Mouse (Mus musculus): Measurements from ENCODE around the gene Tbl3.
A peak's percentile ranks its signal among the peaks of the same experiment; 100 is the strongest.

Gene Tbl3

DNA sequence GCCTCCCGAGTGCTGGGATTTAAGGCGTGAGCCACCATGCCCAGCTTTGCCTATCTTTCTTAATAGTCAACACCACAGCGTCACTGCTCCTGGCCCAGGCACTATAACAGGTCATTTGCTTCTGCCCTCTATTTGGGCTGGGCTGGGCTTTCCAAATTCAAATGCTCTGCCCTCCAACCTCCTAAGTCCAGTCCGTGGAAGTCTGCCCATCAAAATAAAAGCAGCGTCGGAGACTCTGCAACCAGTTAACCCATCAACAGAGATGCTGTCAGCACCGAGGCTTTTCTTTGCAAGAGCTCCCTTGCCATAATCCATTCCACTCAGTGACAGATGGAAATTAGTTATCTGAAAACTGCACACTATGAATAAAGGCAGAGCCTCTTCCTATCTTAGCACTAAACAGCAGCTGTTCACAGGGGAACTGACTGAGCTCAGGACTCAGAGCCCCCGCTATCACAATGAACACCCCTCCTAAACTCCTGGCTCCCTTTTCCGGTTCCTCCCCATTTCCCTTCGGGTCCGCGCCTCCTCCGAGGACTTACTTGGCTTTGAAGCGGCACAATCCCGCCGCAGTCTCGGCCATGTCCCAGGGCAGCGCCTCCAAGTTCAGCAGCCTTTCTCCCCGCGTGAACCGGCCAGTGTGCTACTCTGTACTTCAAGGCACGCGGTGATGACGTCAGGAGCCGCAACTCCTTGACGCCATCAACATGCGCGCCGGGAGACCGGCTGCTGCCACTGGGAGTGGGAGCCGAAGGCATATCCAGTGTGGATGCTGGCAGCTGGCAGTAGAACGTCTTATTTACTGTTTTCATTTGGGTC, at the start of gene Tbl3:
Gene Tbl3, minus strand, starts transcription at position 679 of the 819 bp plus-strand sequence.
- DNase-seq (ENCODE audit: low spot score) = peak; percentile 94

GRCm38 (mm10) chr17:24752415-24753394, 45.2 kb upstream of the Tbl3 start, which contains the start of gene Hs3st6:
Gene Hs3st6 (plus strand): TSS chr17:24752988.
- DNase-seq (ENCODE audit: low spot score) = no peak

DNA sequence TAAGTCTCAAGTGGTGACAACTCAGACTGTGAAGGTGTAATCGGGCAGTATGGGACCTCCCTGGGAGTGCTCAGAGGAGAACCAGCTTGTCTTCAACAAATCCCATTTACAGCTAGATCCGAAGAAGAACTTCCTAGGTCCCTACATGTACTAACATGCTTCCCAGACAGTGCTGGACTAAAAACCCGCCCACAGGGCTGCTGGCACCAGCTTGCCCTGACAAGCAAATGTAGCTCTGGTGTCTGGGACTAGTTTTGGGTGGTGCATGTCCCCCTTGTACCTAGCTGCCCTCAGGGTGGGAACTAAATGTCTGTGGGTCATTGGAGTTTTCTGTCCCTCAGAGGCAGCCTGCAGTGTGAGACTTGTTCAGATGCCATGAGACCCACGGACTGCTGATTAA, 44.1 kb upstream of the Tbl3 start:
- no peak for DNase-seq (ENCODE audit: low spot score)

- DNase-seq (ENCODE audit: low spot score) = no peak
Measured at GRCm38 (mm10) chr17:24746986-24747385, 39.5 kb upstream of the Tbl3 start.

DNA sequence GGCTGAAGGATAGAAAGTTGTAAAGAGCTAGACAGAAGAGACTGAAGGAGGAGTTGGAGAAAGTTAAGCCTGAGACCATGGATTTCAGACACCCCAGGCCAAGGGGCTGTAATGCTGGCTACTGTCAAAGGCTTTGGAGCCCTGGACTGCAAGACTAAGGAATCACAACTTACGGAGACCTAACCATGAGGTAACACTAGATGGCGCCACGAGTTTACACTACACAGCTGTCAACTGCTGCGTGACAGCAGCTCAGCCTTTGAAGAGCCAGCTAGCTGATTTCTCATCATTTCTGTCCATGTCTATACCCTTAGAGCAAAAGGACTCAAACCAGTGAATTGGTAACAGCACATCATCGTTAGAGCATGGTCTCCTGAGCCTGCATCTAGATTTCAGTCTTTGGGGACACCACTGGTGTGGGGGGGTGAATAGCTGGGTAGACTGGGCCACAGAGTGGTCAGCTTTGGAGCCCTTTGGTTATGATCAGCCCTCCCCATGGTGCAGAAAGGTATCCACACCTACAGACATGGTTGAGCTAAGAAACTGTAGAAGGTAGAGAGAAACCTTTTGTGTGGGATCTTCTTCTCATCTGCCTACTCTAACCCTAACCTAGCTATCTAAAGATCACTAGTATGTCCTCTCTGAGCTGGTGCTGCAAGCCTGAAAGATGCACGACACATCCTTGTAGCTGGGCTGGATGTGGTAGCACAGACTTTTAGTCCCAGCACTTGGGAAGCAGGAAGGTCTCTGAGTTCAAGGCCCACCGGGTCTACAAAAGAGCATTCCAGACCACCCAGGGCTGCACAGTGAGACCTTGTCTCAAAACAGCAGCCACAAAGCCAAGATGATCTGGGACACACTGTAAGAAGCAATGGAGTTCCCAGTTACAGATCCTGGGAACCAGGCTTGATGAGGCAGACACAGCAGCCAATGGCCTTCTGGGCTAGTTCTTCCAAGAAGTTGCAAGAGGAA, 38.4 kb upstream of the Tbl3 start:
- DNase-seq (ENCODE audit: low spot score) = peak; percentile 83

GRCm38 (mm10) chr17:24744381-24744780, 36.9 kb upstream of the Tbl3 start:
- DNase-seq (ENCODE audit: low spot score) = no peak

GRCm38 (mm10) chr17:24743896-24744295, 36.4 kb upstream of the Tbl3 start:
- no peak for DNase-seq (ENCODE audit: low spot score)

- DNase-seq (ENCODE audit: low spot score) = no peak
Measured at GRCm38 (mm10) chr17:24742307-24742706, 34.8 kb upstream of the Tbl3 start.

DNA sequence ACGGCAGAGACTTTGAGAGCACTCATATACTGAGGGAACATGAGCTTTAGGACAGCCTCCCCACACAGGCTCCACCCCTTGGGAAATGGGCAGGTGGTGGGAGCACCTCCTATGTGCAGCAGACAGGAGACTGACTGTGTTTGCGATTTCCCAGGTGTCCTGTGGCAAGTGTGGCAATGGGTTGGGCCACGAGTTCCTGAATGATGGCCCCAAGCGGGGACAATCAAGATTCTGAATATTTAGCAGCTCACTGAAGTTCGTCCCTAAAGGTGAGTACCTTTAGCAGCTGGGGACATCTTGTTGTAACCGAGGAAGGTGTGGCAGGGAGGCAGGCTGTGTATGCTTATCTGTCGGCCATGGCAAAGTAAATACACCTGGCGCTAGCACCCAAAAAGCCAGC, 32.5 kb upstream of the Tbl3 start:
- DNase-seq (ENCODE audit: low spot score) = no peak

DNA sequence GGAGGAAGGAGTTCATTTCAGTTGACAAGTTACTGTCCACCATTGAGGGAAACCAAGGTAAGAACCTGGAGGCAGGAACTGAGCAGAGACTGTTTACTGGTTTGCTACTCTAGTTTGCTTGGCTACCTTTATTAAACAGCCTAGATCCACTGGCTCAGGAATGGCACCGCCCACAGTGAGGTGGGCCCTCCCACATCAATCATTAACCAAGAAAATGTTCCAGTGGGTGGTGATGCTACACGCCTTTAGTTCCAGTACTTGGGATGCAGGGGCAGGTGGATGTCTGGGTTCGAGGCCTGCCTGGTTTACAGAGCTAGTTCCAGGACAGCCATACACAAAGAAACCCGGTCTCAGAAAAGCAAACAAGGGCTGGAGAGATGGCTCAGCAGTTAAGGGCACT, 30.8 kb upstream of the Tbl3 start:
- no peak for DNase-seq (ENCODE audit: low spot score)

GRCm38 (mm10) chr17:24737135-24737810, 29.8 kb upstream of the Tbl3 start:
- DNase-seq (ENCODE audit: low spot score) = no peak

- DNase-seq (ENCODE audit: low spot score) = peak; percentile 100
Measured at GRCm38 (mm10) chr17:24736330-24737051, 29.0 kb upstream of the Tbl3 start, which contains the start of gene Msrb1. Gene Msrb1 (plus strand): TSS chr17:24736642.

- no peak for DNase-seq (ENCODE audit: low spot score)
Measured at GRCm38 (mm10) chr17:24735446-24735845, 28.0 kb upstream of the Tbl3 start.

- DNase-seq (ENCODE audit: low spot score) = no peak
Measured at GRCm38 (mm10) chr17:24734513-24734912, 27.1 kb upstream of the Tbl3 start.

- no peak for DNase-seq (ENCODE audit: low spot score)
Measured at GRCm38 (mm10) chr17:24733434-24734050, 26.1 kb upstream of the Tbl3 start.

GRCm38 (mm10) chr17:24732233-24732935, 24.9 kb upstream of the Tbl3 start:
- no peak for DNase-seq (ENCODE audit: low spot score)

- no peak for DNase-seq (ENCODE audit: low spot score)
Measured at GRCm38 (mm10) chr17:24730787-24731186, 23.3 kb upstream of the Tbl3 start.

DNA sequence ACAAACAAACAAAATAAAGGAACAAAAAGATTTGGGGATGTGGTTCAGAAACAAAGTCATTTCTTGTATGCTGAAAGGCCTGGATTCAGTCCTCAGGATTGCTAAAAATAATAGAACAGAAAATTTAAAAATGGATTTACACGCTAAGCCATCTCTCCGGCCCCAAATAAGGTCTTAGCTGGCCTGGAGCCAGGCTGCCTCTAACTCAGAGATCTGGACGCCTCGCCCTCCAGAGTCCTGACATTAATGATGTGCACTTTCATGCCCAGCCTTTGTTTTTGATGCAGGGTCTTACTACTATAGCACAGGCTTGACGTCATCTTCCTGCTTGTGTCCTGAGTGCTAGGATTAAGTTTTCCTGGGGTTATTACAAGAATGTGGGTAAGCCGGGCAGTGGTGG, 21.6 kb upstream of the Tbl3 start:
- no peak for DNase-seq (ENCODE audit: low spot score)

DNA sequence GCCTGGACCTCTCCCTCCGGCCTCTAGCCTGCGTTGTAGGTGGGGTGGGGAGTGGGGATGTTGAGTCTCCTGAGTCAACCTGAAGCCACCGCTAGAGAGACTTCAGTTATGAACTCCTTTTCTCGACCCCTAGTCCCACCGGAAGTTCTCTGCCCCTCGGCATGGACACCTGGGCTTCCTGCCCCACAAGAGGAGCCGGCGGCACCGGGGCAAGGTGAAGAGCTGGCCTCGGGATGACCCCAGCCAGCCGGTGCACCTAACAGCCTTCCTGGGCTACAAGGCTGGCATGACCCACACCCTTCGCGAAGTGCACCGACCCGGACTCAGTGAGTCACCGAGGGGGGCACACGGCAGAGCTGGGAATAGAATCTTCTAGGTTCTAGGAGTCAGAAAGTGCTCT, 20.7 kb upstream of the Tbl3 start:
- DNase-seq (ENCODE audit: low spot score) = no peak

Data from c-Kit-positive CD71-positive TER-119-positive erythroid progenitor cells, embryonic 14.5 days (primary cell).